Mouse (Mus musculus) intestine, embryonic 14.5 days (tissue): Measurements from ENCODE around the gene Tnfrsf13b. TPM values are rescaled to one million over a fixed set of nuclear protein-coding genes. Genes with fewer than 3 reads are reported as not detected.
A peak's percentile ranks its signal among the peaks of the same experiment; 100 is the strongest.

Experiments used
- ATAC-seq: fragments of 200-750 bp; cut with Nextera tagmentation; replicated peaks from 2 replicates; pipeline ENCODE4 v1.8.0; 2017; ENCODE audit warnings: low read depth, moderate number of reproducible peaks, moderate TSS enrichment, moderate library complexity; ENCODE audit not compliant: low FRiP score, low TSS enrichment
- DNase-seq: peaks from one replicate; pipeline ENCODE4 v3.0.0-alpha.2; 2018; ENCODE audit warnings: low spot score
- H3K27ac ChIP-seq: fragments of 300-500 bp; sonication (generic); 2 replicates; pipeline ENCODE4 v1.5.1; 2014; ENCODE audit warnings: low read depth, mild to moderate bottlenecking, control low read depth
- H3K27me3 ChIP-seq: fragments of 300-500 bp; sonication (generic); replicated peaks from 2 replicates; pipeline ENCODE4 v1.6.1; 2014; ENCODE audit warnings: low read length, control low read depth; ENCODE audit not compliant: control insufficient read depth, insufficient read depth
- H3K36me3 ChIP-seq: fragments of 300-500 bp; sonication (generic); 2 replicates; pipeline ENCODE4 v1.6.1; 2014; ENCODE audit warnings: low read length, control low read depth; ENCODE audit not compliant: control insufficient read depth, insufficient read depth
- H3K4me1 ChIP-seq: fragments of 300-500 bp; sonication (generic); replicated peaks from 2 replicates; pipeline ENCODE4 v1.6.1; 2014; ENCODE audit warnings: low read length, control low read depth, mixed read lengths; ENCODE audit not compliant: control insufficient read depth, insufficient read depth
- H3K4me2 ChIP-seq: fragments of 300-500 bp; sonication (generic); 2 replicates; pipeline ENCODE4 v1.6.1; 2014; ENCODE audit warnings: low read length
- H3K4me3 ChIP-seq: fragments of 300-500 bp; sonication (generic); 2 replicates; pipeline ENCODE4 v1.5.1; 2014; ENCODE audit warnings: low read depth, low read length, control low read depth, mixed read lengths
- H3K9ac ChIP-seq: fragments of 300-500 bp; sonication (generic); 2 replicates; pipeline ENCODE4 v1.6.1; 2014; ENCODE audit warnings: mild to moderate bottlenecking, low read length
- H3K9me3 ChIP-seq: fragments of 300-500 bp; sonication (generic); 2 replicates; pipeline ENCODE4 v1.6.1; 2016; ENCODE audit warnings: low read length, control low read depth; ENCODE audit not compliant: control insufficient read depth
- WGBS: fragments of 180-500 bp; shearing (Covaris S2); extraction: QIAGEN DNeasy Blood & Tissue Kit; methylation state at CpG from one replicate; pipeline ENCODE4 v1.1.7; 2014; 5-methylcytosine and 5-hydroxymethylcytosine counted together
- polyA plus RNA-seq: library from polyadenylated mRNA; unstranded; fragments of >200 nt; fragmentation: Nextera tagmentation; extraction: Ambion mirVana; gene quantifications from 2 replicates; pipeline ENCODE4 v1.2.1, GENCODE M21; 2014

Tnfrsf13b gene
- polyA plus RNA-seq, result 2.3 and 3.1 TPM in 2 replicates

- Histone ChIP-seq H3K9me3 (no peaks in the 10 kb centered on the region), H3K27me3 (no peaks in the 10 kb centered on the region), H3K4me1 (no peaks in the 10 kb centered on the region), H3K27ac (no peak within 1 kb of the TSS), H3K9ac (no peak within 1 kb of the TSS), H3K4me3 (no peak within 1 kb of the TSS), H3K36me3 (no peaks in the 10 kb centered on the region), H3K4me2 (no peak within 1 kb of the TSS)
- WGBS, result 80% methylated on average over 23 of the region's 23 CpGs
- ATAC-seq (no peak), DNase-seq (no peak)
Measured at GRCm38 (mm10) chr11:61126606-61127355, at the start of gene Tnfrsf13b. TSS of gene Tnfrsf13b (plus strand) at chr11:61126755.

DNA sequence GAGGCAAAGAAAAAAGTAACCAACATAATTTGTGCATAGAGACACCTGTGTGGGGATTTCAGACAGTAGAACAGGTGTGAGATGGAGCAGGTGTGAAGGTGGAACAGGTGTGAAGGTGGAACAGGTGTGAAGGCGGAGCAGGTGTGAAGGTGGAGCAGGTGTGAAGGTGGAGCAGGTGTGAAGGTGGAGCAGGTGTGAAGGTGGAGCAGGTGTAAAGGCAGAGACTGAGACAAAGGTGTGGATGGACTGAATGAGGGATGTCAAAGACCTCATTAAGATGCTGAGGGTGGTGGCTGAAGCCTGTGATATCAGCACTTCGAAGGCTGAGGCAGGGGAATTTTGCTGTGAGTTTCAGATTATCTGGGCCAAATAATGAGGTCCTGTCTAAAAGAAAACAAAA lies 44.9 kb upstream of the Tnfrsf13b start:
- no peak overlapping the region for H3K4me3 ChIP-seq
- no peaks in the 10 kb centered on the region for H3K4me1 ChIP-seq
- H3K9me3 ChIP-seq, result no peaks in the 10 kb centered on the region
- WGBS, result 86% methylated on average over 2 of the region's 2 CpGs
- no peak overlapping the region for H3K27ac ChIP-seq
- ATAC-seq (no peak), DNase-seq (no peak)
- no peaks in the 10 kb centered on the region for H3K27me3 ChIP-seq
- no peak overlapping the region for H3K4me2 ChIP-seq
- no peaks in the 10 kb centered on the region for H3K36me3 ChIP-seq
- H3K9ac ChIP-seq, result no peak overlapping the region

DNA sequence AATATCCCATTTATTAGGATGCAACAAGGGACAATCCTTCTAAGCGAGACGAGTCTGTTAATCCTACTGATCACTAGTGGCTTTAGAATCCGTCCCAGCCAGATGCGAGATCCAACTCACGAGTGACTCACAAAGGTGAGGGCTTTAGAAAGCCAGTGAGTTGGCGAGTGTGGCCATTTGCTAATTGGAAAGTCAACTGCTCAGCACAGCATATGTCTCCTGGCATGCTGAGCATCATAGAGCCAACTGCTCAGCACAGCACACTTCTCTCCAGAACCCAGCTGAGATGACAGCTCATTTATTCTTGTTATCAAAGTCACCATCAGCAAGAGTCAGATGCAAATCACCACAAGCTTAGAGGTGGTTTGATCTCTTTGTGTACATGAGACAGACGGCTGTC lies 36.4 kb upstream of the Tnfrsf13b start:
- H3K27me3 ChIP-seq, result no peaks in the 10 kb centered on the region
- H3K36me3 ChIP-seq, result no peaks in the 10 kb centered on the region
- H3K27ac ChIP-seq, result no peak overlapping the region
- H3K4me3 ChIP-seq, result no peak overlapping the region
- no peaks in the 10 kb centered on the region for H3K4me1 ChIP-seq
- 84% methylated on average over 7 of the region's 7 CpGs for WGBS
- no peak overlapping the region for H3K4me2 ChIP-seq
- no peaks in the 10 kb centered on the region for H3K9me3 ChIP-seq
- ATAC-seq (no peak), DNase-seq (no peak)
- no peak overlapping the region for H3K9ac ChIP-seq

DNA sequence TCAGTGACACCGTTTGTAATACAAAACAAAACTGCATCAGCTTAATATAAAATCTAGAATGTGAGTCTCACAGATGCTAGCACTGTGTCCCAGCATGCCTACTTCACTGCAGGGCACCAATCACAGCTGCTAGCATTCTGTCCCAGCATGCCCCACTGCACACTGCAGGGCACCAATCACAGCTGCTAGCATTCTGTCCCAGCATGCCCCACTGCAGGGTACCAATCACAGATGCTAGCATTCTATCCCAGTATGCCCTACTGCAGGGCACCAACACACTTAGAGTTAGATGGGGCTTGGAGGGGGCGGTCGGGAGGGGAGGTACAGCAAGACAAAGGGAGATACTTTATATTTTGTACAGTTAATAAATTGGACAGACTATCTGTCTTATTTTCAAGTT lies 35.4 kb upstream of the Tnfrsf13b start:
- Histone ChIP-seq H3K27me3 (no peaks in the 10 kb centered on the region), H3K27ac (no peak overlapping the region), H3K4me2 (no peak overlapping the region), H3K4me3 (no peak overlapping the region), H3K4me1 (no peaks in the 10 kb centered on the region), H3K9ac (no peak overlapping the region), H3K36me3 (no peaks in the 10 kb centered on the region), H3K9me3 (no peaks in the 10 kb centered on the region)
- ATAC-seq (0 out of 2 replicates have a peak, but pooled peaks have one; percentile 32), DNase-seq (no peak)
- WGBS, result 68% methylated on average over 3 of the region's 3 CpGs

DNA sequence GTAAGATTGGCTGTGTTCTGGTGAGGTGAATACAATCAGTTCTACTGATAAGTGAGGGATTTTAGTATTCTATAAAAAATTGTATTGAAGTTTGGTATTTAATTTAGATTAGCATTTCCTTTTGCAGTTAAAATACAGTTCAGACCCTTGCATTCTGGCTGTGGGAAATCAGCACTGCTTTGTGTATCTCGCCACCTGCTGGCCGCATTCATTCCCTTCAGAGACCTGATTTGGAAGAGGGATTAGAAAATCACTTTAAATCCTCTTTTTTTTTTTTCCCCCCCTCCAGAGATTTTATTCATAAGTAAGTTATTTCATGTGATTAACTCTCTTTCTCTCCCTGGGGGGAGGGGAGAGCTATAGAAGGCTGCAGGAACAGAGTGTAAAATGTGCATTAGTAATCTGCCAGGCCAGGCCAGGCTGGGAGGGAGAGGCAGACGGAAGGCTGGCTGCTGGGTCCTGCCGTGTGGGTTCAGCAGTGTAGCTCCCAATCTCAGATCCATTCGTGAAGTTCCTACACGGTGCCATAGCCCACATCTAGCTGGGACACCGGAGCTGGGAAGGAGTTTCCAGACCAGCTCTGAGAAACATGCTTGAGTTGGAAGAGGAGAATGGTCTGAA lies 34.8 kb upstream of the Tnfrsf13b start:
- no peak overlapping the region for H3K4me2 ChIP-seq
- no peak overlapping the region for H3K27ac ChIP-seq
- H3K9me3 ChIP-seq, result no peaks in the 10 kb centered on the region
- no peaks in the 10 kb centered on the region for H3K4me1 ChIP-seq
- H3K36me3 ChIP-seq, result no peaks in the 10 kb centered on the region
- H3K27me3 ChIP-seq, result no peaks in the 10 kb centered on the region
- H3K4me3 ChIP-seq, result no peak overlapping the region
- no peak overlapping the region for H3K9ac ChIP-seq
- peak; percentile 89 for DNase-seq
- WGBS, result 23% methylated on average over 7 of the region's 7 CpGs
- no peak for ATAC-seq

DNA sequence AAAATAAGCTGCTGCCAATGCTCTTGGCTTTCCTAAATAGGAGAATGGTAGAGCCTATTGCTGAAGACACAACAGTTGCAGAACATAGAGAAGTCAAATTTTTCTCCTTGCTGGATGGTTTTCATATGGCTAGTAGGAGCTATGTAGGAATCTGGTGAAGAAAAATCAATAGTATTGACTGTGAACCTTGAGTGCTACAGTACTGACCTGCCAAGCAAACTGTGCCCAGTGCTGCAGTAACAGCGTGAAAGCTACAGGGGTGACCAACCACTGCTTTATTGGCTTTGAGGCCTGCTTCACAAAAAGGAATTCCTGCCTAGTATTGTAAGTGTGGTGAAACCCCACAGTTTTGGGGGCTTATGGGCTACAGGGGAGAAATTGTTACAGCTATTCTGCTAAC lies 28.5 kb upstream of the Tnfrsf13b start:
- H3K4me2 ChIP-seq, result no peak overlapping the region
- H3K27ac ChIP-seq, result no peak overlapping the region
- H3K4me3 ChIP-seq, result no peak overlapping the region
- H3K9me3 ChIP-seq, result no peaks in the 10 kb centered on the region
- no peaks in the 10 kb centered on the region for H3K36me3 ChIP-seq
- H3K9ac ChIP-seq, result no peak overlapping the region
- 76% methylated on average over 1 of the region's 1 CpGs for WGBS
- H3K4me1 ChIP-seq, result no peaks in the 10 kb centered on the region
- no peak for ATAC-seq
- no peak for DNase-seq
- H3K27me3 ChIP-seq, result no peaks in the 10 kb centered on the region

GRCm38 (mm10) chr11:61102397-61103339 lies 23.9 kb upstream of the Tnfrsf13b start:
- Histone ChIP-seq H3K4me2 (no peak overlapping the region), H3K27ac (no peak overlapping the region), H3K4me3 (no peak overlapping the region), H3K36me3 (no peaks in the 10 kb centered on the region), H3K9me3 (no peaks in the 10 kb centered on the region), H3K27me3 (no peaks in the 10 kb centered on the region), H3K4me1 (peaks cover 3% of the 10 kb centered on the region; the same call in 1 of the 2 replicates), H3K9ac (no peak overlapping the region)
- ATAC-seq (no peak), DNase-seq (no peak)
- WGBS, result 72% methylated on average over 12 of the region's 13 CpGs

DNA sequence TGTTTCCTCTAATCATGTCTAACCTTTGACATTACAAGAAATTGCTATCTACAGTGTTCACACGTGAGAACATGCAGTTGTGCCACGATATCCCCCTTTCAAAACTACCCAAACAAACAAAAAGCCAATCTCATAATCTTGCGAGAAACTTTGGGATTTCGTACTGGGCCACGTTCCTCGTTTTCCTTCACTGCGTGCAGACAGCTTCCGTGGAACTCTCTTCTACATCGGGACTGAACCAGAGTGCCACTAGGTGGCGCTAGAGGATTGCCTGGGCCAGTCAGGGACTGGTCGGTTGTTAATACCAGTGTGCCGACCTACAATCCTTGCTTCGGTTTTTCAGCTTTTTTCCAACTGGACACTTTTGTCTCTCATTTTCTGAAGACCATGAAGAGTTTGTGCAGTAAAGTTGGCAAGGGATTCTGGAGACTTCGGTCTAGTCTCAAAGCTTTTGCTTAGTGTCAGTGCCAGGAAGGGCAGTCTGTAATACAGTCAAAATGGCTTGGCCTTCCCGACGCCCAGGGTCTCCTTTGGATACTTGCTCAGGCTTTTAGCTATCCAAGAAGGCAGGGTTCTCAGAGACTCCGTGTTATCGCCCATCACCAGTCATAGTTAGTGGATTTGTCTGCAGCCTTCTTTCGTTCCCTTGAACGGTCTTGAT lies 22.2 kb upstream of the Tnfrsf13b start:
- WGBS, result 20% methylated on average over 20 of the region's 20 CpGs
- no peak overlapping the region for H3K27ac ChIP-seq

More for the DNA sequence above, 22.2 kb upstream of the Tnfrsf13b start:
- peak; percentile 95 for DNase-seq
- H3K9ac ChIP-seq, result no peak overlapping the region
- peaks cover 3% of the 10 kb centered on the region; the same call in 1 of the 2 replicates for H3K4me1 ChIP-seq
- peak overlapping the region; percentile 32 for H3K4me2 ChIP-seq
- no peaks in the 10 kb centered on the region for H3K27me3 ChIP-seq
- no peak overlapping the region for H3K4me3 ChIP-seq
- no peaks in the 10 kb centered on the region for H3K36me3 ChIP-seq
- H3K9me3 ChIP-seq, result no peaks in the 10 kb centered on the region
- ATAC-seq, result peak; percentile 90
